Mouse (Mus musculus) thymus, adult 2 months (tissue): ENCODE measurements at regions not wholly inside any gene's neighbourhood (a gene's known extent, or its start where the extent isn't known, plus 50 kb on each side); places are given as distances from the start of the nearest gene placed in this dataset.

Source experiments
- DNase-seq: peaks from one replicate; pipeline ENCODE4 v3.0.0; 2021
- H3K27ac ChIP-seq: fragments of 200-500 bp; 2 replicates; pipeline ENCODE4 v1.5.1; 2012; ENCODE audit warnings: low read length, control low read depth; ENCODE audit not compliant: control insufficient read depth, insufficient read depth
- H3K27me3 ChIP-seq: fragments of 200-500 bp; 2 replicates; pipeline ENCODE4 v1.6.1; 2012; ENCODE audit warnings: mild to moderate bottlenecking, low read length, moderate library complexity, mixed read lengths; ENCODE audit not compliant: control insufficient read depth, insufficient read depth
- H3K36me3 ChIP-seq: fragments of 200-500 bp; 2 replicates; pipeline ENCODE4 v1.6.1; 2012; ENCODE audit warnings: mild to moderate bottlenecking, low read length, moderate library complexity; ENCODE audit not compliant: control insufficient read depth, insufficient read depth
- H3K4me1 ChIP-seq: fragments of 200-500 bp; replicated peaks from 2 replicates; pipeline ENCODE4 v1.6.1; 2012; ENCODE audit warnings: low read length; ENCODE audit not compliant: control insufficient read depth, insufficient read depth
- H3K4me3 ChIP-seq: fragments of 200-500 bp; 2 replicates; pipeline ENCODE4 v1.5.1; 2012; ENCODE audit warnings: mild to moderate bottlenecking, low read length, control low read depth, moderate library complexity; ENCODE audit not compliant: control insufficient read depth, insufficient read depth
- CTCF ChIP-seq: fragments of 200-500 bp; IDR thresholded peaks from 2 replicates; pipeline ENCODE4 v1.5.1; 2012; ENCODE audit warnings: mild to moderate bottlenecking, control low read depth, low read length, moderate library complexity, borderline replicate concordance; ENCODE audit not compliant: control insufficient read depth, poor library complexity, insufficient read depth; ENCODE audit errors: extremely low read depth
- POLR2A ChIP-seq: fragments of 200-500 bp; IDR thresholded peaks from 2 replicates; pipeline ENCODE4 v1.6.1; 2012; ENCODE audit warnings: mild to moderate bottlenecking, low read length, control low read depth, moderate library complexity; ENCODE audit not compliant: control insufficient read depth, poor library complexity, insufficient read depth; ENCODE audit errors: extremely low read depth
- WGBS: fragments of 180-500 bp; shearing (Covaris S2); methylation state at CpG from one replicate; pipeline ENCODE4 v1.1.7; 2018; 5-methylcytosine and 5-hydroxymethylcytosine counted together

GRCm38 (mm10) chr6:100452097-100453002, 165.1 kb upstream of the Rybp start:
- H3K27me3 ChIP-seq, result no peaks in the 10 kb centered on the region
- DNase-seq, result no peak
- no peak overlapping the region for H3K4me3 ChIP-seq
- no peaks in the 10 kb centered on the region for H3K4me1 ChIP-seq
- no peak overlapping the region for H3K27ac ChIP-seq
- TF ChIP-seq POLR2A (no peak), CTCF (no peak)
- no peaks in the 10 kb centered on the region for H3K36me3 ChIP-seq
- 85% methylated on average over 9 of the region's 9 CpGs for WGBS

GRCm38 (mm10) chr6:100450108-100450507, 162.8 kb upstream of the Rybp start:
- Histone ChIP-seq H3K27ac (no peak overlapping the region), H3K27me3 (no peaks in the 10 kb centered on the region), H3K4me3 (no peak overlapping the region), H3K4me1 (no peaks in the 10 kb centered on the region), H3K36me3 (no peaks in the 10 kb centered on the region)
- DNase-seq, result no peak
- 97% methylated on average over 6 of the region's 6 CpGs for WGBS
- TF ChIP-seq CTCF (no peak), POLR2A (no peak)

- Histone ChIP-seq H3K4me3 (no peak overlapping the region), H3K27ac (no peak overlapping the region), H3K36me3 (no peaks in the 10 kb centered on the region), H3K4me1 (no peaks in the 10 kb centered on the region), H3K27me3 (no peaks in the 10 kb centered on the region)
- 99% methylated on average over 4 of the region's 4 CpGs for WGBS
- TF ChIP-seq CTCF (no peak), POLR2A (no peak)
- DNase-seq, result no peak
These were observed 161.8 kb upstream of the Rybp start for GRCm38 (mm10) chr6:100449087-100449486.

- Histone ChIP-seq H3K36me3 (no peaks in the 10 kb centered on the region), H3K4me1 (no peaks in the 10 kb centered on the region), H3K4me3 (no peak overlapping the region), H3K27me3 (no peaks in the 10 kb centered on the region), H3K27ac (no peak overlapping the region)
- WGBS, result 41% methylated on average over 1 of the region's 1 CpGs
- TF ChIP-seq CTCF (no peak), POLR2A (no peak)
- DNase-seq, result no peak
These were observed 159.9 kb upstream of the Rybp start for GRCm38 (mm10) chr6:100447211-100447610.

- no peaks in the 10 kb centered on the region for H3K36me3 ChIP-seq
- DNase-seq, result no peak
- no peak overlapping the region for H3K27ac ChIP-seq
- WGBS, result 18% methylated on average over 4 of the region's 4 CpGs
- TF ChIP-seq CTCF (no peak), POLR2A (no peak)
- H3K4me1 ChIP-seq, result no peaks in the 10 kb centered on the region
- no peaks in the 10 kb centered on the region for H3K27me3 ChIP-seq
- no peak overlapping the region for H3K4me3 ChIP-seq
These were observed 159.5 kb upstream of the Rybp start for GRCm38 (mm10) chr6:100446804-100447203.

- Histone ChIP-seq H3K4me1 (peaks cover 17% of the 10 kb centered on the region), H3K36me3 (no peaks in the 10 kb centered on the region), H3K27me3 (no peaks in the 10 kb centered on the region), H3K27ac (no peak overlapping the region), H3K4me3 (no peak overlapping the region)
- WGBS, result 6% methylated on average over 8 of the region's 8 CpGs
- TF ChIP-seq CTCF (no peak), POLR2A (no peak)
- DNase-seq, result no peak
These were observed 151.9 kb upstream of the Rybp start for GRCm38 (mm10) chr6:100439071-100439737.

- Histone ChIP-seq H3K4me1 (peaks cover 17% of the 10 kb centered on the region), H3K27me3 (no peaks in the 10 kb centered on the region), H3K27ac (no peak overlapping the region), H3K4me3 (no peak overlapping the region), H3K36me3 (no peaks in the 10 kb centered on the region)
- under 1% methylated on average over 13 of the region's 13 CpGs for WGBS
- DNase-seq, result peak; percentile 67
- TF ChIP-seq POLR2A (no peak), CTCF (no peak)
These were observed 151.3 kb upstream of the Rybp start for GRCm38 (mm10) chr6:100438511-100438991.
